Mouse (Mus musculus): ENCODE results near the gene Dglucy. TPM values are rescaled to one million over a fixed set of nuclear protein-coding genes. Genes with fewer than 3 reads are reported as not detected.

Gene Dglucy
- polyA plus RNA-seq, 1 experiment, result 7.4 TPM

DNA sequence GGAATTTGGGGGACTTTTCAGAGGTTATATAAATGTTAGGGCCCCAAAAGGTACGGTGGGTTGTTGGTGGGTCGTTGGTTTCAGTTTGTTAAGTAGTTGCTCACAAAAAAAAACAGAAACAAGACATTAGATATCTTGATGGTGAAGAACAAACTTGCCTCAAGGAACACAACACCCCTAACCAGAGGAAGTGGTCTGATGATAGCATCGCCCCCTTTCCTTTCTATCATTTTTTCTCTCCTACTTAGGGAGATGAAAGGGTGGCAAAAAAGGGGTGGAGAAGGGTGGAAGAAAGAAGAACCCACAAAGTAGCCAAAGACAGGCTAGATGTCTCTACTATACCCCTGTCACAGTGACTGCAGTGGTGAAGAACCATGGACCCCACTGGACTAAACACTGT, 111.7 kb downstream of the Dglucy start:
- TF ChIP-seq POLR2A (IDR thresholded peaks at IDR 0.05; ENCODE audit: borderline replicate concordance, insufficient read depth, low read length) (no peak), CTCF (IDR thresholded peaks at IDR 0.05; ENCODE audit: borderline replicate concordance, insufficient read depth, low read depth, low read length) (no peak)
- no peak overlapping the region for H3K4me3 ChIP-seq (replicated peaks; ENCODE audit: insufficient read depth, low read depth, low read length)
- no peak for DNase-seq
- H3K27ac ChIP-seq (ENCODE audit: insufficient read depth, low read length), result no peak overlapping the region
- peaks cover 24% of the 10 kb centered on the region for H3K4me1 ChIP-seq (ENCODE audit: control insufficient read depth, insufficient read depth, low read length)
- WGBS, result 95% methylated on average over 3 of the region's 3 CpGs
- no peaks in the 10 kb centered on the region for H3K27me3 ChIP-seq (ENCODE audit: control insufficient read depth, insufficient read depth, low read length)

- WGBS, result 6% methylated on average over 2 of the region's 2 CpGs
These were observed 116.6 kb downstream of the Dglucy start for GRCm38 (mm10) chr12:100895504-100895903.

DNA sequence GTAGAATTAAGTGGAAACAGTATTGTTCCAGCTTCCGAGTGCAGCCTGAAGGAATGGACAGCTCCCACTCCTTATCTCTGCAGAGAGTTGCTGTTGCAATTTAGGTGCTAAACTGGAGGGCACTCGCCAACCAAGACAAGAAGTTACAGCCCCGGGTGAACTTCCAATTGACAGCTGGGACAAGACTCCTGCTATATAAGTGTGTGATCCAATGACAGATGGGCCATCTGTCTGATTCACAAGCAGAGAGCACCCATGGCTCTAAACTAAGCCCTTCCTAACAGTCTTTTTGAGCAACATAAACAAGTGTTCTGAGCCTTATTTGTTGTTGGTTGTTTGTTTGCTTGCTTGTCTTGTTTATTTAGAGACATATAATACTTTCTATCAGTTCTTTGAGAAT, 117.8 kb downstream of the Dglucy start:
- H3K4me1 ChIP-seq (ENCODE audit: control insufficient read depth, insufficient read depth, low read length), result peaks cover 7% of the 10 kb centered on the region; the same call in 1 of the 2 replicates
- no peaks in the 10 kb centered on the region for H3K27me3 ChIP-seq (ENCODE audit: control insufficient read depth, insufficient read depth, low read length)
- H3K27ac ChIP-seq (ENCODE audit: insufficient read depth, low read length), result no peak overlapping the region
- DNase-seq, result no peak
- H3K4me3 ChIP-seq (replicated peaks; ENCODE audit: insufficient read depth, low read depth, low read length), result no peak overlapping the region
- TF ChIP-seq CTCF (IDR thresholded peaks at IDR 0.05; ENCODE audit: borderline replicate concordance, insufficient read depth, low read depth, low read length) (no peak), POLR2A (IDR thresholded peaks at IDR 0.05; ENCODE audit: borderline replicate concordance, insufficient read depth, low read length) (no peak)
- 32% methylated on average over 3 of the region's 3 CpGs for WGBS

More at GRCm38 (mm10) chr12:100895504-100895903, 116.6 kb downstream of the Dglucy start:
- Histone ChIP-seq H3K4me1 (ENCODE audit: control insufficient read depth, insufficient read depth, low read length) (peaks cover 7% of the 10 kb centered on the region; the same call in 1 of the 2 replicates), H3K4me3 (replicated peaks; ENCODE audit: insufficient read depth, low read depth, low read length) (no peak overlapping the region), H3K27me3 (ENCODE audit: control insufficient read depth, insufficient read depth, low read length) (no peaks in the 10 kb centered on the region), H3K27ac (ENCODE audit: insufficient read depth, low read length) (no peak overlapping the region)
- TF ChIP-seq CTCF (IDR thresholded peaks at IDR 0.05; ENCODE audit: borderline replicate concordance, insufficient read depth, low read depth, low read length), result no peak
- TF ChIP-seq POLR2A (IDR thresholded peaks at IDR 0.05; ENCODE audit: borderline replicate concordance, insufficient read depth, low read length), result no peak
- DNase-seq, result no peak

GRCm38 (mm10) chr12:100897736-100898650, 119.1 kb downstream of the Dglucy start:
- Histone ChIP-seq H3K27me3 (ENCODE audit: control insufficient read depth, insufficient read depth, low read length) (no peaks in the 10 kb centered on the region), H3K4me1 (ENCODE audit: control insufficient read depth, insufficient read depth, low read length) (peaks cover 7% of the 10 kb centered on the region; the same call in 1 of the 2 replicates), H3K27ac (ENCODE audit: insufficient read depth, low read length) (peak overlapping the region; percentile 9), H3K4me3 (replicated peaks; ENCODE audit: insufficient read depth, low read depth, low read length) (peak overlapping the region; percentile 72)
- WGBS, result 10% methylated on average over 12 of the region's 12 CpGs
- TF ChIP-seq POLR2A (IDR thresholded peaks at IDR 0.05; ENCODE audit: borderline replicate concordance, insufficient read depth, low read length) (peak; percentile 42; the same call in 1 of the 2 replicates), CTCF (IDR thresholded peaks at IDR 0.05; ENCODE audit: borderline replicate concordance, insufficient read depth, low read depth, low read length) (no peak)
- peak; percentile 85 to 92 for DNase-seq

- under 1% methylated on average over 30 of the region's 30 CpGs for WGBS
- Histone ChIP-seq H3K27me3 (ENCODE audit: control insufficient read depth, insufficient read depth, low read length) (no peaks in the 10 kb centered on the region), H3K4me3 (replicated peaks; ENCODE audit: insufficient read depth, low read depth, low read length) (peak overlapping the region; percentile 72), H3K4me1 (ENCODE audit: control insufficient read depth, insufficient read depth, low read length) (peaks cover 7% of the 10 kb centered on the region; the same call in 1 of the 2 replicates), H3K27ac (ENCODE audit: insufficient read depth, low read length) (peak overlapping the region; percentile 68)
- DNase-seq, result peak; percentile 88 to 89
- TF ChIP-seq POLR2A (IDR thresholded peaks at IDR 0.05; ENCODE audit: borderline replicate concordance, insufficient read depth, low read length) (peak; percentile 74; the same call in 1 of the 2 replicates), CTCF (IDR thresholded peaks at IDR 0.05; ENCODE audit: borderline replicate concordance, insufficient read depth, low read depth, low read length) (no peak)
These were observed 120.3 kb downstream of the Dglucy start for GRCm38 (mm10) chr12:100899111-100899640.

DNA sequence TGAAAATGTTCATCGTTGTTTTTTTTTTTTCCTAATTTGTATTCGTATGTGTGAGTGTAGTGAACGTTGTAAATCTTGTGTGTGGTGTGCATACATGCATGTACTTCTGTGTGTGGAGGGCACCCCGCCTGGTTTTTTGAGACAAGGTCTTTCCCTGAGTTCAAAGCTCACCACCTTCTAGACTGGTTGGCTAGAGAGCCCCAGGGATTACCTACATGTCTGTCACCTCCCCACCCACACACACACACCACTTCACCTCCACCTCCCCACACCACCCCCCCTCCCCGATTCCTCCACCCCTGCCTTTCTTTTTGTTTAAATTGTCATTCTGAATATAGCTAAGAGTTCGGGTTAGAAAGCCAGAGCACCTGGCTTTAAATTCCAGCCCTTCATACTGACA, 122.0 kb downstream of the Dglucy start:
- no peaks in the 10 kb centered on the region for H3K27me3 ChIP-seq (ENCODE audit: control insufficient read depth, insufficient read depth, low read length)
- H3K4me3 ChIP-seq (replicated peaks; ENCODE audit: insufficient read depth, low read depth, low read length), result no peak overlapping the region
- TF ChIP-seq CTCF (IDR thresholded peaks at IDR 0.05; ENCODE audit: borderline replicate concordance, insufficient read depth, low read depth, low read length) (no peak), POLR2A (IDR thresholded peaks at IDR 0.05; ENCODE audit: borderline replicate concordance, insufficient read depth, low read length) (no peak)
- H3K27ac ChIP-seq (ENCODE audit: insufficient read depth, low read length), result no peak overlapping the region
- DNase-seq, result no peak
- WGBS, result 86% methylated on average over 6 of the region's 6 CpGs
- H3K4me1 ChIP-seq (ENCODE audit: control insufficient read depth, insufficient read depth, low read length), result peaks cover 7% of the 10 kb centered on the region; the same call in 1 of the 2 replicates

DNA sequence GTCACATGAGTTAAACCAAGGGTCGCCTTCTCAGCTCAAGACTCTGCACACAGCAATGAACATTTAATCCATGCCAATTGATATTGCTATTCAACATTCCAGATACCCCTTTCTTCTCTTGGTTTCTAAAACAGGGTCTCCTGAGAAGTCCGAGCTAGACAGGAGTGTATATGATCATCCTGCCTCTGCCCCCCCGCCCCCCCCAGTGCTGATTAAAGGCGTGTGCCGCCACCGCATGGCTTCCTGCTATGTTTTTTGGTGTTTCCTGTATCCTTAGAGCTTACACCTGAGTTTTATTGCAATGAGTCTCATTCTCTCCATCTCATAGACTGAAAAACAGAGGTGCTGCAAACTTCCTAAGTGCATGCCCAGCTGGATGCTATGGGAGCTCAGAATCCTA, 122.5 kb downstream of the Dglucy start:
- 87% methylated on average over 6 of the region's 6 CpGs for WGBS
- no peak overlapping the region for H3K4me3 ChIP-seq (replicated peaks; ENCODE audit: insufficient read depth, low read depth, low read length)

More for the DNA sequence above, 122.5 kb downstream of the Dglucy start:
- no peak for TF ChIP-seq POLR2A (IDR thresholded peaks at IDR 0.05; ENCODE audit: borderline replicate concordance, insufficient read depth, low read length)
- TF ChIP-seq CTCF (IDR thresholded peaks at IDR 0.05; ENCODE audit: borderline replicate concordance, insufficient read depth, low read depth, low read length), result no peak
- Histone ChIP-seq H3K27me3 (ENCODE audit: control insufficient read depth, insufficient read depth, low read length) (no peaks in the 10 kb centered on the region), H3K4me1 (ENCODE audit: control insufficient read depth, insufficient read depth, low read length) (peaks cover 5% of the 10 kb centered on the region; the same call in 1 of the 2 replicates), H3K27ac (ENCODE audit: insufficient read depth, low read length) (no peak overlapping the region)
- DNase-seq, result no peak

Measured in cerebellum, adult 2 months (tissue).